Mouse (Mus musculus): ENCODE results near the gene Olfr128.
"Not testable (repeated sequence)": the region's sequence is repeated elsewhere in the genome, so short reads cannot be mapped to it uniquely, and the experiment has no call there.

Gene Olfr128

GRCm38 (mm10) chr17:37920248-37920647 lies at the start of gene Olfr128:
Gene Olfr128 (plus strand): TSS chr17:37920548.
- DNase-seq (ENCODE audit: low read depth, low spot score): no peak

- DNase-seq (ENCODE audit: low read depth, low spot score): no peak
Observed at GRCm38 (mm10) chr17:37873830-37874229, 46.5 kb upstream of the Olfr128 start.

GRCm38 (mm10) chr17:37900137-37900536 lies 20.2 kb upstream of the Olfr128 start, which contains the start of gene Olfr127:
Gene Olfr127 (plus strand): TSS chr17:37900437.
- no peak for DNase-seq (ENCODE audit: low read depth, low spot score)

GRCm38 (mm10) chr17:37906821-37907220 lies 13.5 kb upstream of the Olfr128 start:
- not testable (repeated sequence) for DNase-seq (ENCODE audit: low read depth, low spot score)

GRCm38 (mm10) chr17:37952979-37953378 lies 32.6 kb downstream of the Olfr128 start, which contains the start of gene Olfr761:
Gene Olfr761 (minus strand): TSS chr17:37953079.
- no peak for DNase-seq (ENCODE audit: low read depth, low spot score)

- DNase-seq (ENCODE audit: low read depth, low spot score): no peak
Observed at GRCm38 (mm10) chr17:37973591-37973990, 53.2 kb downstream of the Olfr128 start.

Data from retina, adult 2 months (tissue).